Mouse (Mus musculus) ES-Bruce4 (cell line): ENCODE measurements around the gene Wdr82.

Source experiments
- CTCF ChIP-seq: IDR thresholded peaks from one replicate; pipeline ENCODE4 v1.8.1; 2011; ENCODE audit warnings: low read depth, low read length
- POLR2A ChIP-seq: IDR thresholded peaks from one replicate; pipeline ENCODE4 v1.8.1; 2011; ENCODE audit warnings: low read length; ENCODE audit not compliant: insufficient read depth

DNA sequence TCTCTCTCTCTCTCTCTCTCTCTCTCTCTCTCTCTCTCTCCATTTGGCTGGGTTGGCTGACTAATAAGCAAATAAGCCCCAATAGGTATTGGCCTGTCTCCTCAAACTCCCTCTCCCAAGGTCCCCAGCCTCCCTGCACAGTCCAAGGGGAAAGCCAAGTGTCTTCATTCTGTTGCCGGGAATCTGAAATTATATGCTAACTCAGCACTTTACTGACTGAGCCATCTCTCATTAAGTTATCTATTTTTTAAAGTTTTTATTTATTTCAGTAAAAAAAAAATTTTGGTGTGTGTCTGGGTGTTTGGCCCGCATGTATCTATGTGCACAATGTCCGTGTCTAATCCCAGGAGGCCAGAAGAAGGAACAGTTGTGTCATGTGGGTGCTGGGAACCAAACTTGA is 31.2 kb downstream of the Wdr82 start:
- TF ChIP-seq POLR2A: no peak
- no peak for TF ChIP-seq CTCF
